Mouse (Mus musculus) embryo, embryonic 11 days (tissue): ENCODE data around the gene Ten1.
A peak's percentile ranks its signal among the peaks of the same experiment; 100 is the strongest.

Experiments used
- DNase-seq: peaks from one replicate; pipeline ENCODE4 v3.0.0-alpha.2; 2015

Gene Ten1

GRCm38 (mm10) chr11:116198639-116199531 is at the start of gene Ten1, which contains the start of gene Acox1:
Gene Ten1 (plus strand): TSS chr11:116198855.
Gene Acox1 (minus strand): TSS chr11:116199045.
- peak; percentile 97 for DNase-seq

DNA sequence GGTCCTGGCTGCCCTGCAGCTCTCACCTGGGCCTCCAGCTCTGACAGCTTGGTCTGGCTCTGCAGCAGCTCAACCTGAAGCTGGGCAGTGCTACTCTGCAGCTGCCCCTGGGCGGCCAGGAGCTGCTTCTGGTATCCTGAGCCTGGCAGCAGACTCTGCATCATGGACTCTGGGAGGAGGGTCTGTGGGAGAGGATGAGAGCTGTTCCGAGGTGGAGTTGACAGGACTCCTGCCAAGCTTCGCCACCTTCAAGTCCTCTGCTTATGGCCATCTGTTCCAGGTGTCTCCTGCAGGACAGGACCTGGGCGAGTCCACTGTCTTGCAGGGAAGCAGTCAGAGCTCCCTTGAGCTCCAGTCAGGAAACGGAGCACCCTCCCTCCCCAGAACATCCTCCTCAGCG is 49.3 kb upstream of the Ten1 start:
- no peak for DNase-seq

DNA sequence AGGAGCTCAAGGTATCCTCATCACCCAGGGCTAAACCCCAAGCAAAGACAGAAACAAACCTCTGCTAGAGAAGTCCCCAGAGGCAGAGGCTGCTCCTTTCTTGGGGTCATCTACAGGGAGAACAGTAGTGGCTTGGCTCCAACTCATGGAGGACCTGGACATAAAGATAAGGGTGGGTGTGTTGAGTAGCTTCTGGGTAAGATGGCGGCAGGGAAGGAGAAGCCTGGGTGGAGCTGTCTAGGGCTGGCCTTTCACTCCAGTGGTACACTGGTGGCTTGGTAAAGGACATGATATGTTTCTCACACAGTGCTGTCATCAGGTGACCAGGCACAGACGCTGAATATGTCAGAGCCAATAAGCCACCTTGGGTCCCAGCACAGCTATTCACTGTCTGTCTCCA is 47.7 kb upstream of the Ten1 start:
- DNase-seq, result no peak

GRCm38 (mm10) chr11:116161312-116161711 is 37.3 kb upstream of the Ten1 start:
- no peak for DNase-seq

GRCm38 (mm10) chr11:116162146-116162545 is 36.5 kb upstream of the Ten1 start:
- no peak for DNase-seq

GRCm38 (mm10) chr11:116163002-116163401 is 35.7 kb upstream of the Ten1 start:
- peak; percentile 26 for DNase-seq

- peak; percentile 32 for DNase-seq
Measured at GRCm38 (mm10) chr11:116167232-116167631, 31.4 kb upstream of the Ten1 start.

DNA sequence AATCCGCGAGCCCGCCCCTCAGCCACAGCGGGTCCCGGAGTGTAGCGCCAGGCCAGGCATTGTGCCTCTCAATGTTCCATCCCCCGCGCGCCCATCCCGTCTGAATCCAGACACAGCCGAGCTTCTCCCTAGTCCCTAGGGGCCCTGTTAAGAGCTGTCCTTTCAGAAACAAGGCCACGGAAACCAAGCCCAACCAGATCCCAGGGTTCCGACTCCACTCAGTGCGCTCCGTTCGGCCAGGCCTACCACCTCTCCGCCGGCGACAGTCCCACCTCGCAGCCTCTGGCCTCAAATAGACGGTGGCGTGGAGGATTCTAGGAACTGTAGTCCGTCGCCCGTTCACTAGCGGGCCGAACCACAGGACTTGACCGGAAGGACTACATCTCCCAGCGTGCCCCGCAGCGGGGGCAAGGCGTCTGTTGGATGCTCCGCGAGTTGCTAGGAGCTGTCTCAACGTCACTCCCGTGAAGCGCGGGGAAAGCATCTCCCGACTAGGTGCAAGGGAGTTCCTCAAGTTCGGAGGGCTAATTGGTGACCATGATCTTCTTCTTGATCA is 30.7 kb upstream of the Ten1 start, which contains the start of gene Fbf1:
TSS of gene Fbf1 (minus strand) at position 283 of the 556 bp plus-strand sequence.
- DNase-seq, result peak; percentile 99

DNA sequence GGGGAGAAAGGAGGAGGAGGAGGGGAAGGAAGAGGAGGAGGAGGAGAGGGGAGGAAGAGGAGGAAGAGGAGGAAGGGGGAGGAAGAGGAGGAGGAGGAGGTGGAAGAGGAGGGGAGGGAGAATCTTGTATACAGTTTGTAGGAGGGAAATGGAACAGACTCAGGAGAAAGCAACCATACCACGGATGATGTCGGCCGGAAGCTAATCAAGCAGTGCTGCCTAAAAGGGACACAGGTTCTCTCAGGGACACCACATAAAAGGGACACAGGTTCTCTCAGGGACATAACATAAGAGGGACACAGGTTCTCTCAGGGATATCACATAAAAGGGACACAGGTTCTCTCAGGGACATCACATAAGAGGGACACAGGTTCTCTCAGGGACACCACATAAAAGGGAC is 29.4 kb upstream of the Ten1 start:
- DNase-seq, result no peak

GRCm38 (mm10) chr11:116170003-116170800 is 28.5 kb upstream of the Ten1 start:
- DNase-seq, result no peak

DNA sequence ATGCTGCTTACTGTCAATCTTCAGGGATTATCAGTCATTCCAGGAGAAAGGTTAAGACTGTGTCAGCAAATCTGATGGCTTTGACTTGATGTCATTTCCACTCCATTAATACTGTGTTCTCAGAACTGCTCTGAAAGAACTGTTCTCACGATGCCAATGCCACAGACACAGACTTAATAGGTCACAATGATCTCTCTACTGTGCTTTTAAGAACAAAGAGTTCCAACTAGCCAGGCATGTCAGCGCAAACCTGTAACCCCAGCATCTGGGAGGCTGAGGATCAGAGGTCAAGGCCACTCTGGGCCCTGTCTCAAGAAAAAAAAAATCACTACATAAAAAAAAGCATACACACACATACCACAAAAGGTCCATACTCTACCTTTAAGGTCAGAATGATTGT is 26.7 kb upstream of the Ten1 start:
- no peak for DNase-seq

DNA sequence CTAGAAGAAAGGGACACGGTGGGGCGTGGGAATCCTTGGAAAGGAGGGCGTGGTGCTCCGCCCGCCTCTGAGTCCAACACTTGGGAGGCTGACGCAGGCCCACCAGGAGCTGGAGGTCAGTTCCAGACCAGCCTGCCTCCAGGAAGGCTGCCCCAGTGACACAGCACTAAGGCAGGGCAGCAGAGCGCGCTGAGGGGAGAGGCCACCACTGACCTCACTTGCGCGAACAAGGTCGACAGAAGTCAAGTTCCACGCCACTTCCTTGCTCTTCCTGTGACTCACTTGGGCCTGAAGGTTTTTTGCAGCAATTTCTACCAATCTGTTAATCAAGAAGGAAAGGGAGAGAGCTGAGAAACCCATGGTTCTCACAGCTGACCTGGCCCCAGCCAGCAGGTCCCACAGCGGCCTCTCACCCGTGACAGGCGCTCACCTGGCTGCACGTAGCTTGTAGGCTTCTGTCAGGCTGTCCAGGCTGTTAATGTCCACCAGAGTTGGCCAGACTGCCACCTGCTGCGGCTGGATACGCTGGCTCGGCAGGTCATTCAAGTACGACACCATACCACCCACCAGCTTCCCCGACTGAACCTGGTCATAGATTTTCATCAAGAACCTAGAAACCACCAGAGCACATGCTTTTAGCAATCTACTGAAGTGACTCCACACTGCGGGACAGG is 23.7 kb upstream of the Ten1 start:
- DNase-seq, result no peak

DNA sequence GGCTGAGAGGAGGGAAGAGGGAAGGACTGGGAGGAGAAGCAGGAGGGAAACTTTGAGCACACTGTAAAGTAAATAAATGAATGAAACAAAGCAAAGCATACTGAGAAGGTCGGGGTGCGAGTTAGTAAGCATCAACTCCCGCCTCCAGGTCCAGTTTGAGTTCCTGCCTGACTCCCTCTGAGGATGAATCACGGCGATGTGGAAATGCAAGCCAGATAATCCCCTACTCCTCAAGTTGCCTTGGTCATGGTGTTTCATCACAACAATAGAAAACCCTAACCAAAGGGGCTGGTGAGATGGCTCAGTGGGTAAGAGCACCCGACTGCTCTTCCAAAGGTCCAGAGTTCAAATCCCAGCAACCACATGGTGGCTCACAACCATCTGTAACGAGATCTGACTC is 22.6 kb upstream of the Ten1 start:
- DNase-seq, result no peak

GRCm38 (mm10) chr11:116178411-116179121 is 20.1 kb upstream of the Ten1 start:
- DNase-seq, result no peak

GRCm38 (mm10) chr11:116185836-116186235 is 12.8 kb upstream of the Ten1 start:
- DNase-seq, result no peak

- DNase-seq, result no peak
Measured at GRCm38 (mm10) chr11:116186360-116186759, 12.3 kb upstream of the Ten1 start.

DNA sequence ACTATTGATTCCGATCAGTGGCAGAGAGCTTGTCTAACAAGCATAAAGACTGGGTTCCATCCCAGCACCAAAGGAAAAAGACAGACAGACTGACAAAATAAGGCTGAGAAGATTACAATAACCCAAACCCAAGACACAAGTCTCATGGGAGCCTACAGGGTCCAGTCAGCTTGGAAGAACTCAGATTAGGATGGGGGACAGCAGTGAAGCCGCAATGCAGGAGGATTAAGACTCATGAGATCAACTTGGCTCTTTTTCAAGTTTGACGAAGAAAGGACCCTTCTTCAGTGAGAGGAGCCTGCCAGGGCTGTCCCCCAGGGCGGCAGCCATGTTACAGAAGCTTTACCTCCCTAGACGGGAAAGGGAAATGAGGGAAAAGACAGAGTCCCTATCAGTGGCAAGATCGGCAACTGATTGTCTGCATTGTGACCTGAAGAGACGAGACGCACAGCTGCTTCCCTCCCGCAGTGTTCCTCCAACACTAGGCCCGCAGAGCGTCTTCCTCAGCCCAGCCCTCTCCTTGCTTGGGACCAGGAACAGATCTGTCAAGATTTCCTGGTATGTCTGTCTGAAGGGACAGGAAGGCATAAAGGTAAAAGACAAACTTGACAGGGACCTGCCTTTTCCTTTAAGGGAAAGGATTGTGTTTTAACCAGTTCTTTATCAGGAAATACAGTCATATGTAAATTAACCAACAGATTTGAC is 11.3 kb upstream of the Ten1 start:
- DNase-seq, result no peak

DNA sequence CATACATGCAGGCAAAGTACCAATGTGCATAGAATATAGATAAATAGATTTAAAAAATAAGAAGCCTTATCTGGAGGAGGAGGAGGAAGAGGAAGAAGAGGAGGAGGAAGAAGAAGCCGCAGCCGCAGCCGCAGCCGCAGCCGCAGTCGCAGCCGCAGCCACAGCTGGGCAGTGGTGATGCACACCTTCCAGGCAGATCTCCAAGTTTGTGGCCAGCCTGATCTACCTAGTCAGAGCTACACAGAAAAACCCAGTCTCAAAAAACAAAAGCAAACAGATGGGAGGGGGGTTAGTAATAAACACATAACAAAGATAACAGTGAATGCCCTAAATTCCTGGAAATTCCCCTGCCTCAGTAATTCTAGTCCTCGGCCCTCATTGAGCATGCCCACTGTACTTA is 4.0 kb upstream of the Ten1 start:
- no peak for DNase-seq

GRCm38 (mm10) chr11:116195252-116195651 is 3.4 kb upstream of the Ten1 start:
- DNase-seq, result no peak

GRCm38 (mm10) chr11:116196336-116196735 is 2.3 kb upstream of the Ten1 start:
- no peak for DNase-seq

- DNase-seq, result no peak
Measured at GRCm38 (mm10) chr11:116196866-116197583, 1.6 kb upstream of the Ten1 start.
